Mouse (Mus musculus): Measurements from ENCODE around the gene Scn5a.

Scn5a gene

GRCm38 (mm10) chr9:119566214-119566613 is 12.6 kb downstream of the Scn5a start:
- DNase-seq (ENCODE audit: low read depth in 2 of 2, low spot score in 2 of 2): no peak

- DNase-seq (ENCODE audit: low read depth in 2 of 2, low spot score in 2 of 2): no peak
Measured at GRCm38 (mm10) chr9:119564803-119565202, 14.0 kb downstream of the Scn5a start.

DNA sequence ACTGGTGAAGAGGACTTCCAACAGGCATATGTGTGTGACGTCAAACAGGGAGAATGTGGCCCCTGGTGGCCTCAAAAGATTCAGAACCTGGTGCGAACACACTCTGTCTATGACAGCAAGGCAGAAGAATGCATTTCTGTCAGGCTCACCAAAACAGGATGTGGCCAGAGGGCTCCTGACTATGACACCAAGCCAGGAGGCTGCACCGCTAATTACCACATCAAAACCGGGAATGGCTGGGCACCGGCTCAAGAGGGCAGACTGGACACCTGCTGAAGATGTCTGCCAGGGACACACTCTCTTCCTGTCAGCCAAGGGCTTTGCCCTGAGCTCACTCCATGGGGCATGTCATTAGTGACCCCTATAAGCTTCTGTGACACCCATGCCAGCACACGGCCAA is 15.2 kb downstream of the Scn5a start:
- no peak for DNase-seq (ENCODE audit: low read depth in 2 of 2, low spot score in 2 of 2)

- DNase-seq (ENCODE audit: low read depth in 2 of 2, low spot score in 2 of 2): no peak
Measured at GRCm38 (mm10) chr9:119562256-119562655, 16.6 kb downstream of the Scn5a start.

DNA sequence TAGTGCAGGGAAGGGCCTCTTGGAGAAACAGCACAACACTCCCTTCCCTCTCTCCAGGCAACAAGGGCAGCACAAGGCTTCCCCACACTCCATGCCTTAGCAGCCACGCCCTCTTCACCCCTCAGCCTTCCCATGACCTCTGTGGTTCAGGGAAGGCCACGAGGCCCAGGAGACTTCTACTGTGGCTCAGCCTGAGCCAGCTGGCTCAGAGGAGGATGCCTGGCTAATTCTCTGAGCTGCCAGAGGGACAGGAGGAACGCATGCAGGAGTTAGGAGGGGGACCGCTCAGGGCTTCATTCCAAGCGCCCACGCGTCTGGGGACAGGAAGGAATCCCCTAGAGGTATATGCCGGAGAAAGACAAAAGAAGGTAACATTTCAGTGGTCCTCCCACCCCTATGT is 17.1 kb downstream of the Scn5a start:
- no peak for DNase-seq (ENCODE audit: low read depth in 2 of 2, low spot score in 2 of 2)

DNA sequence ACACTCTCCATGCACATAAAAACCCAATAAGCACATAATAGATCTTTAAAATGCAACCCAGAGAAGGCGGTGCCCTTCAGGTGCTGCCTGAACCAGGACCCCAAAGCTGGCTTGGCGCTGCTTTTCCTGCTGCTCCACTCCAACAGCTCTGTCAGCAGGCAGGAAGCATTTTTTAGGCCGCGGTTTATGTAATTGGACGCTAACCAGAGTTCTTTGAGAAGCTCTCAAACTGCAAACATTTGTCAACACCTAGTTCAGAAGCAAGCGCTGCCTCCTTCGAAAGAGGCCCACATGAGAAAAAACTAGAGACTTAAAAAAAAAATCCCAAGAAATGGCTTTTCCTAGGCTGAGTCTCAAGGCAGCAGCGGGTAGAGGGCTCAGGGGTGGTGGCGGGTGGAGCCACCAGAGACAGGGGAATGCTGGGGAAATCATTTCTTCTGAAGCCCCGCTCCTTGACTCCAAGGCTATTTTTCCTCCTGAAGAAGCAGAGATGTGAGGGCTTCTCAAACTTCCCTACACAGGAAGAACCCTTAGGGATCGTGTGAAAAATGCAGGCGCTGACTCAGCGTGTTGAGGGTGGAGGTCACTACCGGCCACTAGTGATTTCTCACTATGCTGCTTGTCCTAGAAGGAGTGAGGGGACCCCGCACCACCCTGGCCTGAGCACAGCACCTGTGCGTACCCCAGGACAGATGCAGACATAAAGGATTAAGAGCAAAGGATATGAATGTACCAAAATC is 19.1 kb downstream of the Scn5a start:
- DNase-seq (ENCODE audit: low read depth in 2 of 2, low spot score in 2 of 2): no peak

DNA sequence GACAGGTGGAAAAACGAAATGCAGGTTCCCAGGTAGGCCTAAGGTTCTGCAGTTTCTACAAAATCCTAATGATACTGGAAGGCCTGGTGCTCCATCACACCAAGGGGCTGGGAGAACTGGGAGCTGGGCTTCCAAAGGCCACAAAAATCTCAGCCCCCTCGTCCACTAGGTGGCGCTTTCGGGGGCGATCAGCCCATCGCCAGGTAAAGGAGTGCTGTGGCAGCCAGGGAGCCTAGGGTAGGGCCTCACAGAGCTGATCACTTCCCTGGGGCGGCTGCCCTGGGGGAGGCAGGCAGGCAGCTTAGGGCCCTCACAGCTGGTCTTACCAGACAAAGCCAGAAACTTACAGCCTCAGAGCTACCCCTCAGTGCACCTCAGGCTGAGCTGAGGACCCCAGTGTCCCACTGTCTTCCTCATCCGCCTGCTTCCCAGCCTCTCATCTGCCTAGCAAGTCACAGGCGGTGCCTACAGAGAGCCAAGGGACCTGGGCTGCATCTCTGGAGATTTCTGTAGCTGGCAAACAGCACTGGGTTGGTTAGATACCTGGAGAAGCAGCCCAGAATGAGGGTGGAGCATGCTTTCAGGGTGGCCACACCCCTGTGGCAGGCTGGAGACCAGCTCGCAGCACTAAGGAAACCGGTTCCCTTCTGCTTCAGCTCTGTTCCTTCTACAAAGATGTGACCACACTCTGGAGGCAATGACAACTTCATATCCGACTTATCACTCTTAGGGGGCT is 20.5 kb downstream of the Scn5a start:
- no peak for DNase-seq (ENCODE audit: low read depth in 2 of 2, low spot score in 2 of 2)

GRCm38 (mm10) chr9:119556043-119556442 is 22.8 kb downstream of the Scn5a start:
- no peak for DNase-seq (ENCODE audit: low read depth in 2 of 2, low spot score in 2 of 2)

DNA sequence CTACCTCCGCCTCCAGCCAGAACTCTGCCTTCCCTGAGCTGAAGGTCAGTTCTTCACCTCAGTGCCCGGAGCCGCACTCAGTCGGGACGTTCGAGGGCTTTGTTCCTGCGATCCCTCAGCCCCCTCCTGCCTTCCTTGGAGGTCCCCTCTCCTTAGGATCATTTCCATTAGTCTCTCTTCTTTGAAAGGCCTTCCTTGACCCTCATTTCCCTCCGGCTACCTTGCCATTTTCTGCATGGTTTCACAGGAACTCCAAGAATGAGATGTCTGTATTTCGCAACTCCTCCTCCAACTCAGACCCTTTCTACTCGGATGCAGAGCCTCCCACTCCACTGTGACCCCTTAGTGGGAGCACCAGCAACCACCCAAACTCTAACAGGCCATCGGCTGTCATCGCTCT is 31.3 kb downstream of the Scn5a start:
- no peak for DNase-seq (ENCODE audit: low read depth in 2 of 2, low spot score in 2 of 2)

DNA sequence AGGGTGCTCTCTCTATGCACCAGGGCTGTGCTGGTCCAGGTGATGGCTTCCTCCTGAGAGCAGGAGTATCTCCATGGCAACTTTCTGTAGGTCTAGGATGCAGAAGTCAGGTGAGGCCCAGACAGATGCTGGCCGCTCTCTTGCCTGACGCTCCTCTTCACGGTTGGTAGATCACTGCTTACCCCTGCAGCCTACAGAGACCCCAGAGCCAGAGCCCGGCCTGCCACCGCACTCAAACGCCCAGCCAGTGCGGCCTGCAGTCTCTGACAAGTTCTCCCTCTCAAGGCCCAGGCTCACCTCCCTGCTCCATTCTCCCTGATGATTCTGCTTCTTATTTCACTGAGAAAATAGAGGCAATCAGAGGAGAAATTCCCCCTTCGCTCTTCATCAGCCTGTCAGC is 31.7 kb downstream of the Scn5a start:
- no peak for DNase-seq (ENCODE audit: low read depth in 2 of 2, low spot score in 2 of 2)

DNA sequence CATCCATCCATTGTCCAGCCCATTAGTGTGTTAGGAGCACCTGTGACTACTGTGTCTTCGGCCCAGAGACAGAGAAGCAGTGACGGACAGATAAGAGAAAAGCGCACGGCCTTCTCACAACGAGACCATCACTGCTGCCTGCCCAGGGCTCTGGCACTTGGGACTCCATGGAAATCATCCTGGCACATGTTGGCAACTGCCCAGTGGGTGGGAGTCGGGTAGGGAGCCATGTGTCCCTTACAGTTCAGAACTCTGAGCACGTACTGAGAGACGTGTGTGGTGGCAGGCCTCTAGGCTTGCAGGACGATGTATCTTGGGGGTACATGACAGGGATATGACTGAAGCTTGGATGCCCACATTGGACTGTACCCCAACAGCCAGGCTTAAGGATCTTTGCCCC is 38.1 kb downstream of the Scn5a start:
- no peak for DNase-seq (ENCODE audit: low read depth in 2 of 2, low spot score in 2 of 2)

GRCm38 (mm10) chr9:119537823-119538222 is 41.0 kb downstream of the Scn5a start:
- no peak for DNase-seq (ENCODE audit: low read depth in 2 of 2, low spot score in 2 of 2)

- no peak for DNase-seq (ENCODE audit: low read depth in 2 of 2, low spot score in 2 of 2)
Measured at GRCm38 (mm10) chr9:119531684-119532417, 47.0 kb downstream of the Scn5a start.

- no peak for DNase-seq (ENCODE audit: low read depth in 2 of 2, low spot score in 2 of 2)
Measured at GRCm38 (mm10) chr9:119524511-119524910, 54.3 kb downstream of the Scn5a start.

GRCm38 (mm10) chr9:119523301-119523700 is 55.5 kb downstream of the Scn5a start:
- DNase-seq (ENCODE audit: low read depth in 2 of 2, low spot score in 2 of 2): no peak

DNA sequence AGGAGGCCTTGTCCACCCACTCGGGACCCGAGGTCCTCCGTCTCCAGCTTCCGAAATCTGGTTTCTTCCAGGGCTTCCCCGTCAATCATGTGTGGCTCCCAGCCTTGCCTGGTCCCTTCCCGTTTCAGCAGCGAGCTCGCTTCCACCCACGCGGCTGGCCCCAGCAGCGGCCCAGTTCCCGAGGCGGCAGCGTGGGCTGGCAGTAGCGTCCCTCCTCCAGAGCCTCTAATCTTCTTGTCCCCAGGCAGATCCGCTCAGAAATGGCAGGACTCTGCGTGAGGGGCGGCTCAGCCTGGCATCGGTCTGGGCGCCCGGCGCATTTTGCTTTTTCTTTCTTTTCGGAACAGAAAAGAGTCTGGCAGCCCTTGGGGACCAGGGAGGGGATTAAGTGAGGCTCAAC is 59.7 kb downstream of the Scn5a start:
- no peak for DNase-seq (ENCODE audit: low read depth in 2 of 2, low spot score in 2 of 2)

GRCm38 (mm10) chr9:119518177-119518576 is 60.6 kb downstream of the Scn5a start:
- DNase-seq (ENCODE audit: low read depth in 2 of 2, low spot score in 2 of 2): no peak

GRCm38 (mm10) chr9:119517467-119517866 is 61.3 kb downstream of the Scn5a start:
- DNase-seq (ENCODE audit: low read depth in 2 of 2, low spot score in 2 of 2): no peak

GRCm38 (mm10) chr9:119516815-119517214 is 62.0 kb downstream of the Scn5a start:
- DNase-seq (ENCODE audit: low read depth in 2 of 2, low spot score in 2 of 2): no peak

DNA sequence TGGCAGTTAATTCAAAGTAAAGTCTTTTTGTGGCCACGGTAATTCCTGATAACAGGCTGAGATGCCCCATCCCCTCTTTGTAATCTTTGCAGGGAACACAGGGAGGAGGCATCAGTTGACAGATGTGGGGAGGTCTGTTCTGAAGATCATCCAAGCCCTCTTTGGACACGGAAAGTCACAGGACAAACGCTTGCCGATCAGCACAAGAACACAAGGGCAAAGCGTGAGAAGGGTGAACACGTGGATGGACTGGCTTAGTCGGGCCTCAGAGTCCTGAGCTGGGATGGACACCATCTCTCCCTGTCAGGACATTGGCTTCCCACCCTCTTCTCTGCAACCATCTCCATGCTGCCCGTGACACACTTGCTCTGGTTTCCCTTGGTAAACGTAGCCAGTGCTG is 63.4 kb downstream of the Scn5a start:
- no peak for DNase-seq (ENCODE audit: low read depth in 2 of 2, low spot score in 2 of 2)

DNA sequence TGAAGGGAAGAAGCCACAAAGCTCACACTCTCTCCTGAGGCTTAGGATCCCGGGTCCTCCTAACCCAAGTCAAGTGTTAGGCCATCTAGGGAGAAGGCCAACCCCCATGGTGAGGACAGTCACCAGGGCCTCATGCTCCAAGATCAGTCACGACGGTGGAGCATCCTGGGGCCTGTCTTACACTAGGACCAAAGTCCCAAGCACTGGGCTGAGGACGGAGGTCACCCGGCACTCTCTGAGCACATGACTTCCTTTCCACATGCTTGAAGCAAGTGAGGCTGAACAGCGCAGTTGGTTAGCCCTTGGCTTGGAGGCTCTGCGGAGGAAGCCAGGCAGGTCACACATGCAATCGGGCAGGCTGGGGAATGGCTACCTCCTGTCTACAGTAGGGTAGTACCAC is 63.8 kb downstream of the Scn5a start:
- no peak for DNase-seq (ENCODE audit: low read depth in 2 of 2, low spot score in 2 of 2)

DNA sequence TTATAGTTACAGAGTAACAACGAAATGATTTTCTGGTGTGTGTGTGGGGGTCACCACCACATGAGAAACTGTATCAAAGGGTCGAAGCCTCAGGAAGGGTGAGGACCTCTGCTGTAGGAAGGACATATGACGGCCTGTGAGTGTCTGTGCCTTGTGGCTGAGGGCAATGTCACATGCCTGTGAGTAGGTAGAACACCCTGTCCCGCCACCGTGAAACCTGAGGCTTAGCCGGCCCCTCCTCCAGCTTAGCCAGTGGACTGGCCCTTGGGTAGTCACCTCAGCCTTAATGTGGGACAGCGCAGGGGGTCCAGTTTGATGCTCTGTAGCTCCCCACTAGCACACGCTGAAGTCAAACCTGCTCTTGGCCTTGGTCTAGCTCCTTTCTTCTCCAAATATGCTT is 65.0 kb downstream of the Scn5a start:
- no peak for DNase-seq (ENCODE audit: low read depth in 2 of 2, low spot score in 2 of 2)

Data from CD8-positive naive resting alpha-beta T cell, adult 2 months (primary cell).